Mouse (Mus musculus) lung, embryonic 15.5 days (tissue): ENCODE results near the gene Rsph6a. TPM values are rescaled to one million over a fixed set of nuclear protein-coding genes. Genes with fewer than 3 reads are reported as not detected.

ENCODE experiments used
- ATAC-seq: fragments of 200-750 bp; cut with Nextera tagmentation; 2 replicates; pipeline ENCODE4 v1.8.0; 2017; ENCODE audit warnings: moderate number of reproducible peaks, borderline replicate concordance; ENCODE audit not compliant: low FRiP score, low TSS enrichment; ENCODE audit errors: extremely low read depth
- H3K27ac ChIP-seq: fragments of 300-500 bp; sonication (generic); 2 replicates; pipeline ENCODE4 v1.5.1; 2015; ENCODE audit warnings: moderate library complexity, mild to moderate bottlenecking, inconsistent platforms
- H3K27me3 ChIP-seq: fragments of 300-500 bp; sonication (generic); 2 replicates; pipeline ENCODE4 v1.6.1; 2015; ENCODE audit warnings: inconsistent platforms
- H3K36me3 ChIP-seq: fragments of 300-500 bp; sonication (generic); 2 replicates; pipeline ENCODE4 v1.6.1; 2015; ENCODE audit warnings: inconsistent platforms
- H3K4me1 ChIP-seq: fragments of 300-500 bp; sonication (generic); 2 replicates; pipeline ENCODE4 v1.6.1; 2015; ENCODE audit warnings: inconsistent platforms
- H3K4me2 ChIP-seq: fragments of 300-500 bp; sonication (generic); 2 replicates; pipeline ENCODE4 v1.6.1; 2015; ENCODE audit warnings: inconsistent platforms, mild to moderate bottlenecking, moderate library complexity
- H3K4me3 ChIP-seq: fragments of 300-500 bp; sonication (generic); 2 replicates; pipeline ENCODE4 v1.5.1; 2015; ENCODE audit warnings: mild to moderate bottlenecking, inconsistent platforms
- H3K9ac ChIP-seq: fragments of 300-500 bp; sonication (generic); 2 replicates; pipeline ENCODE4 v1.6.1; 2015; ENCODE audit warnings: inconsistent platforms
- H3K9me3 ChIP-seq: fragments of 300-500 bp; sonication (generic); 2 replicates; pipeline ENCODE4 v1.6.1; 2016; ENCODE audit warnings: inconsistent platforms
- WGBS: fragments of 180-500 bp; shearing (Covaris S2); methylation state at CpG from one replicate; pipeline ENCODE4 v1.1.7; 2015; 5-methylcytosine and 5-hydroxymethylcytosine counted together
- microRNA-seq: library from miRNA; unstranded; fragments of <30 nt; microRNA quantifications from one replicate; pipeline ENCODE4, GENCODE M21; 2016
- polyA plus RNA-seq: library from polyadenylated mRNA; unstranded; fragments of >200 nt; fragmentation: Nextera tagmentation; extraction: Ambion mirVana; gene quantifications from 2 replicates; pipeline ENCODE4 v1.2.1, GENCODE M21; 2015

Gene Rsph6a
- polyA plus RNA-seq, 1 experiment from 2014 or later, result not detected

DNA sequence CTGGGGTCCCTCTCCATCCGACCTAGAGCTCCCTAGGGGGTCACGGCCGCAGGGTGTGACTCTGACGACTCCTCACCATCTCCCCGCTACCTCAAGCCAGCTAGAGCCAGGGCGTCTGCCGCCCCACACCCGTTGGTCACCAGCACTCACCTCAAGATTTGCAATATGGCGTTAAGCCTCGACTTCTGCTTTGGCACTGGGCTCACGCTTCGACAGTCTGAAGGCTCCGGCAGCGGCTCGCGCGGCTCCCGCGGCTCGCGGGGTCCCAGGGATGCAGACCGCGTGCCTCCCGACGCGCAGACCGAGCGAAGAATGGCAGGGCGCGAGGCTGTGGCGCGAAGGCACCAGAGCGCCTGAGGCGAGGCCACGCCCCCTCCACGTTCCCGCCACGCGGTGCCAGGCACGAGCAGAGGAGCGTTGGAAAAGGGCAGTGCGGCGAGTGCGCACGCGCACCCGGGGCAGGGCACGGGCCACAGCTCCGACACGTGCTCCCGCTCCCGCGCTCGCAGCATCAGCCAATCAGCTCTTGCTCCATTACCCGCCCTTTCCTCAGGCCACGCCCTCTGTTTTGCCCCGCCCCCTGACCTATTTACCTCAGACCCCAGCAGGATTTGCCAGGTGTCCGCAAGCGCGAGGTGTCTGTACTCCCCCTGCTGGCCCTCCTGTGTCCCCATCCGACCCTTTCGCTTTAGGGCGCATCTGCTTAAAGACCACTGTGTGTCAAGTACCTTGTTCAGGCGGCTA lies 63.7 kb downstream of the Rsph6a start, which contains the start of gene Gm4969:
Gene Gm4969 (minus strand): TSS at position 341 of the 744 bp plus-strand sequence.
- Histone ChIP-seq H3K9me3 (no peaks in the 10 kb centered on the region; the same call in 1 of the 2 replicates), H3K4me1 (peaks cover 23% of the 10 kb centered on the region), H3K36me3 (no peaks in the 10 kb centered on the region), H3K27me3 (no peaks in the 10 kb centered on the region; the same call in 1 of the 2 replicates), H3K4me3 (peak within 1 kb of the TSS; percentile 72), H3K27ac (no peak within 1 kb of the TSS), H3K4me2 (peak within 1 kb of the TSS; percentile 52), H3K9ac (no peak within 1 kb of the TSS; the same call in 1 of the 2 replicates)
- ATAC-seq, result peak; percentile 19; the same call in 1 of the 2 replicates
- 17% methylated on average over 64 of the region's 64 CpGs for WGBS

DNA sequence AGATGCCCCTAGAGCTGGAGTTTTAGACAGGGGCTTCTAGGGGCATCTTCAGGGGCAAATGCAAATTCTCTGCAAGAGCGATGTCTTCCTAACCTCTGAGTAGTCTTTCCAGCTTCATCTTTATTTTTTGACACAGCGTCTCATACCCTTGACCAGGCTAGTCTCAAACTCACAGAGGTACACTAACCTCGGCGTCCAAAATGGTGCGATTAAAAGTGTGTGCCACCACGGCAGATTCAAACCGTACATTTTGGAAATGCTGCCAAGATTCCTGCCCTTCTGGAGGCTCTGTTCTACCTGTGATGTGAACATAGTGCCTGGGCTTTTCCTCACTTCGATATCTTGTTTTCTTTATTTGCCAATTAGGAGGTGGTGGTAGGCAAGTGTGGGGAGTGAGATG lies 64.6 kb downstream of the Rsph6a start:
- Histone ChIP-seq H3K36me3 (no peaks in the 10 kb centered on the region), H3K9ac (no peak overlapping the region), H3K4me1 (peaks cover 23% of the 10 kb centered on the region), H3K27me3 (no peaks in the 10 kb centered on the region; the same call in 1 of the 2 replicates), H3K27ac (no peak overlapping the region), H3K4me3 (peak overlapping the region; percentile 72; the same call in 1 of the 2 replicates), H3K4me2 (no peak overlapping the region), H3K9me3 (no peaks in the 10 kb centered on the region; the same call in 1 of the 2 replicates)
- peak; percentile 23; the same call in 1 of the 2 replicates for ATAC-seq
- 94% methylated on average over 8 of the region's 8 CpGs for WGBS

DNA sequence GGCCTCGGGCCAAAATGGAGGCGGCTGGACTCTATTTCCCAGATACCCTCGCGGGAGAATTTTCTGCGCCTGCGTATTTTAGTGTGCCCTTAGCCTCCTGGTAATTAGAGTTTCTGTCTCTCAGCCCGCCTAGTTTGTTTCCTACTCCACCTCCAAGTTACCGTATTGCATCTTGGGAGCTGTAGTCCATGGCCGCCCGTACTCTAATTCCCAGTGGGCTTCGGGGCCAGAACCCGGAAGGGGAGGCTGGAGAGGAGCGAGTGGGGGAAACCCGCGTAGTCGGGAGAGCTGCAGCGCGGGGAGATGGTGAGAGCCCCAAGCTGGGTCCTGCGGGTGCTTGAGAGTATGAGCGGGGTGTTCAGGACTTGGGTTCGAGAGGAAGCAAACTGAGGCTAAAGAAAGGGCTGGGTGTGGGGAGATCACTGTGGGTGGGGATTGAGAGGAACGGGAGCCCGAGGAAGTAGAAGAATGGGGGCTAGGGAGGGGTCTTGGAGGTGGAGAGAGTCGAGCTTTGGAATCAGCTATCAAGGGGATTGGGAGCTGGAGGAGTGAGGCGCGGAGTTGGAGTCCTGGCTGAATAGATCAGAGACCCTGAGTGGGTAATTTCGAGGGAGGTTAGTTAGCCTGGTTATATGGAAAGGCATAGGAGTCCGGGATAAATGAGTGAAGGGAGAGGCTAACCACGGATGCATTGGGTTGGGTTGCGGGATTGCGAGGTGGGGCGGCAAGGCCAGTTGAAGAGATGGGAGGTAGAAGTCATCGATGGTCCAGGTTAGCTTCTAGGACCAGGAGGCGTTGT lies 65.3 kb downstream of the Rsph6a start, which contains the start of gene Fbxo46:
Gene Fbxo46 (plus strand): TSS at position 229 of the 799 bp plus-strand sequence.
- Histone ChIP-seq H3K9me3 (no peaks in the 10 kb centered on the region; the same call in 1 of the 2 replicates), H3K4me2 (peak within 1 kb of the TSS; percentile 86), H3K36me3 (no peaks in the 10 kb centered on the region), H3K4me3 (peak within 1 kb of the TSS; percentile 72), H3K27ac (no peak within 1 kb of the TSS), H3K27me3 (no peaks in the 10 kb centered on the region; the same call in 1 of the 2 replicates), H3K4me1 (peaks cover 23% of the 10 kb centered on the region), H3K9ac (peak within 1 kb of the TSS; percentile 73)
- ATAC-seq, result peak; percentile 96
- WGBS, result 1% methylated on average over 34 of the region's 34 CpGs

DNA sequence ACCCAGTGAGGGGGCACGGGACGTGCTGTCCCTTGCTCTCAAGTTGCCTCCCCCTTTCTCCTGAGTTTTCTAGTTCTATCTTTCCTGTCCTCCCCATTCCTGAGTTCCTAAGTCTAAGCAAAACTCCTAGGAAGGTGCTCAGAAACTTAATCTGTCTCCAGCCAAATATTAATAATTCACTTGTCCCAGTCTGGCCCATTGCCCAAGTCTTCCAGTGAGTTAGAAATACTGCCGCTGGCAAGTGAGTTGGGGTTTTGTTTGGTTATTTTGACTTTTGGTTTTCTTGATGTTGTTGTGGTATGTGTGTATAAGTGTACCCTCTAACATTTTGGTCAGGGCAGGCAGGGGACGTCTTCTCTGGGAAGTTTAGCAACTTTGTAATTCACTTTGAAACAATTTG lies 67.2 kb downstream of the Rsph6a start:
- Histone ChIP-seq H3K27ac (no peak overlapping the region), H3K9me3 (no peaks in the 10 kb centered on the region; the same call in 1 of the 2 replicates), H3K4me1 (peaks cover 23% of the 10 kb centered on the region), H3K36me3 (0 out of 2 replicates have a peak, but pooled peaks cover 3% of the 10 kb centered on the region), H3K4me2 (no peak overlapping the region), H3K27me3 (no peaks in the 10 kb centered on the region; the same call in 1 of the 2 replicates), H3K4me3 (no peak overlapping the region), H3K9ac (no peak overlapping the region)
- no peak for ATAC-seq
- 82% methylated on average over 4 of the region's 4 CpGs for WGBS

Small RNA genes within 50 kb of the gene (microRNA-seq; reads per million reads assigned to microRNA genes)
- gene Mir3100, result not detected

Other genes with a start within 250 kb of the Rsph6a start
- not detected in 2 replicates for gene Psg17, start 233.1 kb upstream of the Rsph6a start, polyA plus RNA-seq
- 1.7 and 2.1 TPM in 2 replicates for gene Mill2, start 214.7 kb upstream of the Rsph6a start, polyA plus RNA-seq
- 6.4 and 6.7 TPM in 2 replicates for gene Pglyrp1, start 183.4 kb upstream of the Rsph6a start, polyA plus RNA-seq
- 32.1 and 34.4 TPM in 2 replicates for gene Ccdc61, start 144.3 kb upstream of the Rsph6a start, polyA plus RNA-seq
- gene Nova2, start 128.8 kb upstream of the Rsph6a start, polyA plus RNA-seq, result 0.77 and 1.2 TPM in 2 replicates
- gene Nanos2, start 67.3 kb upstream of the Rsph6a start, polyA plus RNA-seq, result not detected in 2 replicates
- gene Mypop, start 63.4 kb upstream of the Rsph6a start, polyA plus RNA-seq, result 3.0 and 3.6 TPM in 2 replicates
- gene Irf2bp1, start 50.6 kb upstream of the Rsph6a start, polyA plus RNA-seq, result 23.5 and 25.2 TPM in 2 replicates
- 2.2 and 2.4 TPM in 2 replicates for gene Foxa3, start 31.2 kb upstream of the Rsph6a start, polyA plus RNA-seq
- gene Sympk, start 30.3 kb upstream of the Rsph6a start, polyA plus RNA-seq, result 34.3 and 34.6 TPM in 2 replicates
- 15.9 and 17.1 TPM in 2 replicates for gene Dmwd, start 21.5 kb downstream of the Rsph6a start, polyA plus RNA-seq
- 24.2 and 27.1 TPM in 2 replicates for gene Dmpk, start 29.2 kb downstream of the Rsph6a start, polyA plus RNA-seq
- gene Six5, start 39.9 kb downstream of the Rsph6a start, polyA plus RNA-seq, result 9.5 and 9.7 TPM in 2 replicates
- 1.8 and 1.9 TPM in 2 replicates for gene Gm4969, start 63.7 kb downstream of the Rsph6a start, polyA plus RNA-seq
- gene Fbxo46, start 65.2 kb downstream of the Rsph6a start, polyA plus RNA-seq, result 13.6 and 13.8 TPM in 2 replicates
- 15.2 and 15.3 TPM in 2 replicates for gene Qpctl, start 94.6 kb downstream of the Rsph6a start, polyA plus RNA-seq
- 140 and 154 TPM in 2 replicates for gene Snrpd2, start 95.0 kb downstream of the Rsph6a start, polyA plus RNA-seq
- gene Gipr, start 111.4 kb downstream of the Rsph6a start, polyA plus RNA-seq, result 3.2 and 5.1 TPM in 2 replicates
- 10.7 and 12.2 TPM in 2 replicates for gene Eml2, start 121.7 kb downstream of the Rsph6a start, polyA plus RNA-seq
- 2.2 TPM in 2 replicates for gene Gpr4, start 157.8 kb downstream of the Rsph6a start, polyA plus RNA-seq
- gene Opa3, start 173.6 kb downstream of the Rsph6a start, polyA plus RNA-seq, result 33.2 and 34.6 TPM in 2 replicates
- 115 TPM in 2 replicates for gene Vasp, start 217.1 kb downstream of the Rsph6a start, polyA plus RNA-seq
- not detected in 2 replicates for gene Ppm1n, start 225.4 kb downstream of the Rsph6a start, polyA plus RNA-seq
- gene Rtn2, start 227.9 kb downstream of the Rsph6a start, polyA plus RNA-seq, result 10.6 and 11.4 TPM in 2 replicates